Mouse (Mus musculus) midbrain, embryonic 11.5 days (tissue): ENCODE results near the gene Ankrd2. TPM values are rescaled to one million over a fixed set of nuclear protein-coding genes. Genes with fewer than 3 reads are reported as not detected.

Source experiments
- ATAC-seq: fragments of 200-750 bp; cut with Nextera tagmentation; 2 replicates; pipeline ENCODE4 v1.8.0; 2017; ENCODE audit warnings: moderate TSS enrichment, moderate library complexity; ENCODE audit not compliant: low FRiP score
- DNase-seq: peaks from one replicate; pipeline ENCODE4 v3.0.0; 2015; ENCODE audit warnings: low spot score; ENCODE audit errors: missing footprints
- H3K27ac ChIP-seq: fragments of 300-500 bp; sonication (generic); 2 replicates; pipeline ENCODE4 v1.5.1; 2014; ENCODE audit warnings: low read depth, low read length
- H3K27me3 ChIP-seq: fragments of 300-500 bp; sonication (generic); 2 replicates; pipeline ENCODE4 v1.6.1; 2014; ENCODE audit warnings: mild to moderate bottlenecking, low read length, moderate library complexity, mixed read lengths; ENCODE audit not compliant: control insufficient read depth, insufficient read depth
- H3K36me3 ChIP-seq: fragments of 300-500 bp; sonication (generic); 2 replicates; pipeline ENCODE4 v1.6.1; 2014; ENCODE audit warnings: mild to moderate bottlenecking, low read length, moderate library complexity, mixed read lengths; ENCODE audit not compliant: control insufficient read depth, insufficient read depth
- H3K4me1 ChIP-seq: fragments of 300-500 bp; sonication (generic); 2 replicates; pipeline ENCODE4 v1.6.1; 2014; ENCODE audit warnings: low read length; ENCODE audit not compliant: control insufficient read depth, insufficient read depth
- H3K4me2 ChIP-seq: fragments of 300-500 bp; sonication (generic); 2 replicates; pipeline ENCODE4 v1.6.1; 2014; ENCODE audit warnings: mild to moderate bottlenecking, moderate library complexity
- H3K4me3 ChIP-seq: fragments of 300-500 bp; sonication (generic); 2 replicates; pipeline ENCODE4 v1.5.1; 2014; ENCODE audit warnings: low read depth, low read length
- H3K9ac ChIP-seq: fragments of 300-500 bp; sonication (generic); 2 replicates; pipeline ENCODE4 v1.6.1; 2014; ENCODE audit warnings: low read length
- H3K9me3 ChIP-seq: fragments of 300-500 bp; sonication (generic); 2 replicates; pipeline ENCODE4 v1.6.1; 2016; ENCODE audit warnings: low read length; ENCODE audit not compliant: control insufficient read depth
- WGBS: fragments of 180-500 bp; shearing (Covaris S2); extraction: QIAGEN DNeasy Blood & Tissue Kit; methylation state at CpG from one replicate; pipeline ENCODE4 v1.1.7; 2014; 5-methylcytosine and 5-hydroxymethylcytosine counted together
- polyA plus RNA-seq: library from polyadenylated mRNA; unstranded; fragments of >200 nt; fragmentation: Nextera tagmentation; extraction: Ambion mirVana; gene quantifications from 2 replicates; pipeline ENCODE4 v1.2.1, GENCODE M21; 2014

Gene Ankrd2
- polyA plus RNA-seq, 1 experiment from 2014 or later: not detected

- Histone ChIP-seq H3K4me2 (peak overlapping the region; percentile 78), H3K9me3 (no peaks in the 10 kb centered on the region), H3K27ac (peak overlapping the region; percentile 78), H3K4me1 (peaks cover 11% of the 10 kb centered on the region), H3K36me3 (no peaks in the 10 kb centered on the region), H3K4me3 (peak overlapping the region; percentile 94), H3K9ac (peak overlapping the region; percentile 88), H3K27me3 (no peaks in the 10 kb centered on the region)
- peak; percentile 95 for DNase-seq
- ATAC-seq: peak; percentile 76
- WGBS: 1% methylated on average over 45 of the region's 52 CpGs
Measured at GRCm38 (mm10) chr19:42090637-42091141, 54.9 kb downstream of the Ankrd2 start.

Other genes with a start within 250 kb of the Ankrd2 start
- 36.6 and 38.8 TPM in 2 replicates for gene Arhgap19, start 234.0 kb upstream of the Ankrd2 start, polyA plus RNA-seq
- gene Frat1, start 206.0 kb upstream of the Ankrd2 start, polyA plus RNA-seq: 9.7 and 10.1 TPM in 2 replicates
- 6.6 and 7.2 TPM in 2 replicates for gene Frat2, start 187.9 kb upstream of the Ankrd2 start, polyA plus RNA-seq
- 13.2 and 14.7 TPM in 2 replicates for gene Rrp12, start 139.8 kb upstream of the Ankrd2 start, polyA plus RNA-seq
- gene Pgam1, start 124.1 kb upstream of the Ankrd2 start, polyA plus RNA-seq: 730 and 785 TPM in 2 replicates
- gene Exosc1, start 102.6 kb upstream of the Ankrd2 start, polyA plus RNA-seq: 75.0 and 82.1 TPM in 2 replicates
- 64.0 and 64.7 TPM in 2 replicates for gene Zdhhc16, start 102.5 kb upstream of the Ankrd2 start, polyA plus RNA-seq
- 27.0 and 33.4 TPM in 2 replicates for gene Mms19, start 54.8 kb upstream of the Ankrd2 start, polyA plus RNA-seq
- gene Ubtd1, start 54.2 kb upstream of the Ankrd2 start, polyA plus RNA-seq: 6.9 and 7.0 TPM in 2 replicates
- gene Hoga1, start 9.6 kb downstream of the Ankrd2 start, polyA plus RNA-seq: 0.80 and 1.2 TPM in 2 replicates
- 0.10 TPM in 1 of 2 replicates, not detected in the other for gene 4933411K16Rik, start 16.2 kb downstream of the Ankrd2 start, polyA plus RNA-seq
- gene Morn4, start 50.4 kb downstream of the Ankrd2 start, polyA plus RNA-seq: 65.1 and 65.6 TPM in 2 replicates
- 19.9 and 22.1 TPM in 2 replicates for gene Pi4k2a, start 54.5 kb downstream of the Ankrd2 start, polyA plus RNA-seq
- gene Avpi1, start 93.1 kb downstream of the Ankrd2 start, polyA plus RNA-seq: 11.1 and 12.9 TPM in 2 replicates
- 5.3 and 5.9 TPM in 2 replicates for gene Marveld1, start 111.4 kb downstream of the Ankrd2 start, polyA plus RNA-seq
- gene Zfyve27, start 128.0 kb downstream of the Ankrd2 start, polyA plus RNA-seq: 15.6 and 16.2 TPM in 2 replicates
- gene Sfrp5, start 166.3 kb downstream of the Ankrd2 start, polyA plus RNA-seq: 0.11 and 0.14 TPM in 2 replicates
- gene Golga7b, start 211.6 kb downstream of the Ankrd2 start, polyA plus RNA-seq: 2.3 and 2.8 TPM in 2 replicates